Mouse (Mus musculus) heart, embryonic 14.5 days (tissue): Measurements from ENCODE around the gene N4bp1. TPM values are rescaled to one million over a fixed set of nuclear protein-coding genes. Genes with fewer than 3 reads are reported as not detected.
A peak's percentile ranks its signal among the peaks of the same experiment; 100 is the strongest.

Experiments
- ATAC-seq: fragments of 200-750 bp; cut with Nextera tagmentation; 2 replicates; pipeline ENCODE4 v1.8.0; 2017; ENCODE audit warnings: low read depth, moderate TSS enrichment; ENCODE audit not compliant: insufficient number of reproducible peaks, insufficient read depth, low FRiP score
- H3K27ac ChIP-seq, 2 experiments: fragments of 200-500 bp in 1 of 2; fragments of 300-500 bp in 1 of 2; sonication (generic) in 1 of 2; replicated peaks in 1 of 2; 2 replicates each; pipeline ENCODE4 v1.5.1; 2012 to 2014; ENCODE audit warnings: low read depth in 2 of 2, low read length in 2 of 2, control low read depth in 1 of 2, mild to moderate bottlenecking in 1 of 2, mixed read lengths in 1 of 2; ENCODE audit not compliant: control insufficient read depth in 1 of 2, insufficient read depth in 1 of 2
- H3K27me3 ChIP-seq: fragments of 300-500 bp; sonication (generic); 2 replicates; pipeline ENCODE4 v1.6.1; 2014; ENCODE audit warnings: mild to moderate bottlenecking, low read length, control low read depth; ENCODE audit not compliant: control insufficient read depth, insufficient read depth
- H3K36me3 ChIP-seq: fragments of 300-500 bp; sonication (generic); 2 replicates; pipeline ENCODE4 v1.6.1; 2014; ENCODE audit warnings: mild to moderate bottlenecking, control low read depth, low read length, mixed read lengths; ENCODE audit not compliant: control insufficient read depth, insufficient read depth
- H3K4me1 ChIP-seq, 2 experiments: fragments of 200-500 bp in 1 of 2; fragments of 300-500 bp in 1 of 2; sonication (generic) in 1 of 2; 2 replicates each; pipeline ENCODE4 v1.6.1; 2012 to 2014; ENCODE audit warnings: low read length in 2 of 2, control low read depth in 1 of 2, mixed read lengths in 1 of 2; ENCODE audit not compliant: control insufficient read depth in 2 of 2, insufficient read depth in 2 of 2
- H3K4me2 ChIP-seq: fragments of 300-500 bp; sonication (generic); 2 replicates; pipeline ENCODE4 v1.6.1; 2014; ENCODE audit warnings: mild to moderate bottlenecking, low read length
- H3K4me3 ChIP-seq, 2 experiments: fragments of 200-500 bp in 1 of 2; fragments of 300-500 bp in 1 of 2; sonication (generic) in 1 of 2; 2 replicates each; pipeline ENCODE4 v1.5.1; 2012 to 2014; ENCODE audit warnings: low read length in 2 of 2, mild to moderate bottlenecking in 2 of 2, control low read depth in 1 of 2, low read depth in 1 of 2, moderate library complexity in 1 of 2; ENCODE audit not compliant: control insufficient read depth in 1 of 2, insufficient read depth in 1 of 2
- H3K9ac ChIP-seq: fragments of 300-500 bp; sonication (generic); 2 replicates; pipeline ENCODE4 v1.6.1; 2014; ENCODE audit warnings: mild to moderate bottlenecking, low read length
- H3K9me3 ChIP-seq: fragments of 300-500 bp; sonication (generic); 2 replicates; pipeline ENCODE4 v1.6.1; 2016; ENCODE audit warnings: low read length, control low read depth; ENCODE audit not compliant: control insufficient read depth
- WGBS: fragments of 180-500 bp; shearing (Covaris S2); extraction: QIAGEN DNeasy Blood & Tissue Kit; methylation state at CpG from one replicate; pipeline ENCODE4 v1.1.7; 2014; 5-methylcytosine and 5-hydroxymethylcytosine counted together
- polyA plus RNA-seq: library from polyadenylated mRNA; unstranded; fragments of >200 nt; fragmentation: Nextera tagmentation; extraction: Ambion mirVana; gene quantifications from 2 replicates; pipeline ENCODE4 v1.2.1, GENCODE M21; 2014

N4bp1 gene
- polyA plus RNA-seq, 1 experiment from 2014 or later: 8.5 TPM

DNA sequence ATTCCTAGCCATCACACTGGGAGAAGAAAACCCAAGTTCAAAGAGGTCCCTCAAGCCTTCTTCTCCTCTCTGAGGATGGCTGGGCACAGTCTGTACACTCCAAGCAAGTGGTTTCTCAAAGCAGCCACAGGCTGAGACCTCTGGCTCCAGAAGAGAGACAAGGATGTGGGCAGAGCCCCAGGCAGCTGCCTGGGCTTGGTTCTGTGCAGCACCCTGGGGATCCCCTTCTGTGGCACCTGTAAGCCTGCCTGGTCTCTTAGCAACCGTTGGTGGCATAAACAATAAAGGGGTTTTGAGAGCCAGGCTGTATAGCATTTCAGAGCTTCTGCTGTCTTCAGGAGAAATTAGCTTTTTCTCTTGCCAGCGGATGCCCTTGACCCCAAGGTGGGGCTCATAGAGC is 87.4 kb downstream of the N4bp1 start:
- no peaks in the 10 kb centered on the region for H3K27me3 ChIP-seq
- H3K9me3 ChIP-seq: no peaks in the 10 kb centered on the region
- H3K9ac ChIP-seq: no peak overlapping the region
- ATAC-seq: no peak
- peaks cover 0 to 2% of the 10 kb centered on the region in 2 experiments; a peak in 1 of 4 replicates for H3K4me1 ChIP-seq
- no peak overlapping the region for H3K4me2 ChIP-seq
- no peak overlapping the region for H3K4me3 ChIP-seq
- 81% methylated on average over 2 of the region's 2 CpGs for WGBS
- no peaks in the 10 kb centered on the region for H3K36me3 ChIP-seq
- H3K27ac ChIP-seq: no peak overlapping the region

DNA sequence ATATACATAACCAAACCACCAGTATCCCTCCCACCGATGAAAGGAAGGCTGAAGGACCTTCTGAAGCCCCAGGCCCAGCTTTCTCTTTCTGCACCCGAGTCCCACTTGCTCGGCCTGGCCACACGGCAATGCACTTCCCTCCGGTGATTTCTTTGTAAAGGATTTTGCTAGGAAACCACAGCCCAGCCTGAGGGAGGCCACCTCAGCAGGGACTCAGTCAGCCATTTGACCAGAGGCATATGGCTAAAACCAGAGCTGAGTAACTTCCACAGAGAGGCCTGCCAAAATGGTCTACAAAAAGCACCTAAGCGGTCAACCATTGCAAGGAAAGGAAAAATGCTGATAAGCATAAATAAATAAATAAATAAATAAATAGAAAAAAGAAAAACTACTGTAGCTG is 90.3 kb downstream of the N4bp1 start:
- Histone ChIP-seq H3K27me3 (no peaks in the 10 kb centered on the region), H3K9ac (no peak overlapping the region), H3K9me3 (no peaks in the 10 kb centered on the region), H3K4me1 (0 out of 4 replicates have a peak, but pooled peaks cover 0 to 2% of the 10 kb centered on the region in 2 experiments), H3K36me3 (no peaks in the 10 kb centered on the region), H3K4me3 (no peak overlapping the region), H3K4me2 (no peak overlapping the region), H3K27ac (no peak overlapping the region)
- ATAC-seq: no peak
- 34% methylated on average over 6 of the region's 6 CpGs for WGBS

DNA sequence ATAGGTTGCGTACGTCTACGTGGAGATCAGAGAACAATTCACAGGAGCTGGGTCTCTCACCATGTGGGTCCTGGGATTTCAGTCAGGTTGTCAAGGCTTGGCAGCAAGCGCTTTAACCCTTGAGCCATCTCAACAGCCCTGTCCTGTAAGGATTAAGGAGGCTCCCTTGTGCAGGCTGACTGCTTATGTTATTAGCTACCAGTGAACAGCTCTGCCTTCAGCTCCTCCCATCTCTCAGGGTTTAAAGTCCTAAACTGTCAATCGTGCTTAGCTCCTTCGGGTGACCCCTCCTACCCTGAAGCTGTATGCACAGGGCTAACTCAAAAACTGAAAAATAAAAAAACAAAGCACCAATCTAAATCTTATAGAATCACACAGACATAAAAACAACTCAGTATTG is 93.5 kb downstream of the N4bp1 start:
- no peak for ATAC-seq
- WGBS: 76% methylated on average over 6 of the region's 6 CpGs
- peaks cover 11% of the 10 kb centered on the region in 2 experiments for H3K4me1 ChIP-seq
- no peaks in the 10 kb centered on the region for H3K36me3 ChIP-seq
- H3K9ac ChIP-seq: no peak overlapping the region
- H3K4me3 ChIP-seq: no peak overlapping the region
- no peak overlapping the region for H3K4me2 ChIP-seq
- no peaks in the 10 kb centered on the region for H3K9me3 ChIP-seq
- no peak overlapping the region for H3K27ac ChIP-seq
- H3K27me3 ChIP-seq: no peaks in the 10 kb centered on the region

DNA sequence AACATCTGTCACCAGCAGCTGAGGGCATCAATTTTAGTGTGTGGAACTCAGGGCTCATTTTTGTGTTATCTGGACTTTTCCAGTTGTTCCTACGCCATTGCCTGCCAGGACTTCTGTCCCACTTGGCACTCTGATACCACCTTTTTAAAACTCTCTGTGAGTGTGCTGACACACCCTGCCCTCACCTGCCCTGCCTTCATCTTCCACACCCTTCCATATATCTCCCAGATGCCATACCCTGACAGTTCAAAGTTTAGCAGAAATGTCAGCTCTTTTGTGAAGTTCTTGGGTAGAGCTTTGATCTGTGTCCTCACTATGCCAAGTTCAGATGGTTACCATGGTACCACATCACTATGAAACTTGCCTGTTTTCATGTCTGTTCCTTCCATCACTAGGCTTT is 95.5 kb downstream of the N4bp1 start:
- Histone ChIP-seq H3K27ac (no peak overlapping the region), H3K4me2 (no peak overlapping the region), H3K9ac (no peak overlapping the region), H3K27me3 (no peaks in the 10 kb centered on the region), H3K4me3 (no peak overlapping the region), H3K4me1 (peaks cover 11 to 12% of the 10 kb centered on the region in 2 experiments), H3K36me3 (no peaks in the 10 kb centered on the region), H3K9me3 (no peaks in the 10 kb centered on the region)
- WGBS: 50% methylated on average over 1 of the region's 1 CpGs
- no peak for ATAC-seq

DNA sequence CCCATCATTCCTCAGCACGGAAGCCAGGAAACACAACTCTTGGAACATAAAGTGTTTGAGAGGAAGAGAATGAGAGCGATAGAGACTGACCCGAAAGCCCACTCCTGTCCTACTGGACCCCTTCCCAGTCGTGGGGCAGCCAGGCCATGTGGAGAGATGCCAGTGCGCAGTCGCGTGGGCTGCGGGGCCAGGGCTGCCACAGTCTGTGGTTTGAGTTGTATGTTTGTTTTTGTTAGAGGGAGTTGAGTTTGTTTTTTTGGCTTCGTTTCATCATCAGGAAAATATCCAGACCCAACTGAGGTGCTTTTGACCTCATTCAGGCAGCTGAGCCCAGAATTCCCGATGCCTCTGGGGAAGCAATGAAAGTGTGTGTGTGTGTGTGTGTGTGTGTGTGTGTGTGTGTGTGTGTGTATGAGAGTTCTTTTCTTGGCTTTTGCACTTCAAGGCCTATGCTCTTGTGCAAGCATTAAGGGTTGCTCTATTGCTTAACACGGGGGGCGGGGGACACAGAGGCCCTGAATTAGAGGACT is 97.1 kb downstream of the N4bp1 start:
- H3K9me3 ChIP-seq: no peaks in the 10 kb centered on the region
- no peak overlapping the region for H3K9ac ChIP-seq
- H3K4me3 ChIP-seq: no peak overlapping the region
- peak overlapping the region; percentile 1; the same call in 1 of the 2 replicates for H3K4me2 ChIP-seq
- WGBS: 53% methylated on average over 12 of the region's 12 CpGs
- ATAC-seq: peak; percentile 74; the same call in 1 of the 2 replicates
- no peaks in the 10 kb centered on the region for H3K27me3 ChIP-seq
- H3K27ac ChIP-seq: peak overlapping the region; percentile 72 to 74
- H3K36me3 ChIP-seq: no peaks in the 10 kb centered on the region
- H3K4me1 ChIP-seq: peaks cover 11 to 12% of the 10 kb centered on the region in 2 experiments

DNA sequence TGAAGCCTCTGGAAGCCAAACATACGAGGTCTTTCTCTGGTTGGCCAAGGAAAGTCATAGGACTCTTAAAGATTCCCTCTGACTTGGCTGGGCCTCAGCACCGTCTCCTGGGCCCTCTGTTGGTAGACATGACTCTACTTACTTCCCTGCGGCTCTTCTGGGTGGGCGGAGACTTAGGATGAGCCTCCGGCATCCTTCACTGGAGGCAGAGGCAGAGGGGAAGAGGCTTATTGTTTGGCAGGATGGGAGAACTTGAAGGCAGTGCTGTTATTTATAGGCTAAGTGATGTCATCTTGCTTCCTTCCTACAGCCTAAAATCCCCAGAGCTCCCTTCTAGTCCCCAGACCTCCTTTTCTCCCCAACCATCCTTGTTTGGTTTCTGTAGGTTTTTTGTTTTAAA is 98.6 kb downstream of the N4bp1 start:
- Histone ChIP-seq H3K4me1 (peaks cover 11 to 12% of the 10 kb centered on the region in 2 experiments), H3K27me3 (no peaks in the 10 kb centered on the region), H3K36me3 (no peaks in the 10 kb centered on the region), H3K9ac (no peak overlapping the region), H3K9me3 (no peaks in the 10 kb centered on the region), H3K4me2 (no peak overlapping the region), H3K4me3 (no peak overlapping the region), H3K27ac (peak overlapping the region in 1 of 2 experiments; percentile 74; a peak in 2 of 4 replicates)
- no peak for ATAC-seq
- 35% methylated on average over 5 of the region's 5 CpGs for WGBS

DNA sequence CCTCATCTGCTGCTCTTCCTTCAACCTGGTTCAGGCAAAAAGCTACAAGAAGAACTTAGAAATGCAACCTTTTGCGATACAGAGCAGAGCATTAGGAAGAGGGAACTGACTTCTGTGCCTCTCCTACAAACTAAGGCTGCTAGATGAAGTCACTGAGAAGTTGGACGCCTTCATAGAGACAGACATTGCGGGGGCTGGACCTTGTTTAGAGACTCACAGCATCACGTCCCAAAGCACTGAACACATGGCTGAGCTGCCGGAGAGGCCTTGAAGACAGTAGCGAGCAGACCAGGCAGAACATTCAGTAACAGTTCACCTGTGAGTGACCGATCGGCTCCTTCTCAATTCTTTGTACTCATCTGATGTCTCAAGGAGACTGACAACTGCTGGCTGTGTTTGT is 104.0 kb downstream of the N4bp1 start:
- ATAC-seq: no peak
- no peaks in the 10 kb centered on the region for H3K9me3 ChIP-seq
- no peaks in the 10 kb centered on the region for H3K27me3 ChIP-seq
- no peak overlapping the region for H3K9ac ChIP-seq
- H3K4me3 ChIP-seq: no peak overlapping the region
- no peak overlapping the region for H3K27ac ChIP-seq
- no peaks in the 10 kb centered on the region for H3K4me1 ChIP-seq
- WGBS: 86% methylated on average over 8 of the region's 8 CpGs
- no peak overlapping the region for H3K4me2 ChIP-seq
- H3K36me3 ChIP-seq: no peaks in the 10 kb centered on the region

DNA sequence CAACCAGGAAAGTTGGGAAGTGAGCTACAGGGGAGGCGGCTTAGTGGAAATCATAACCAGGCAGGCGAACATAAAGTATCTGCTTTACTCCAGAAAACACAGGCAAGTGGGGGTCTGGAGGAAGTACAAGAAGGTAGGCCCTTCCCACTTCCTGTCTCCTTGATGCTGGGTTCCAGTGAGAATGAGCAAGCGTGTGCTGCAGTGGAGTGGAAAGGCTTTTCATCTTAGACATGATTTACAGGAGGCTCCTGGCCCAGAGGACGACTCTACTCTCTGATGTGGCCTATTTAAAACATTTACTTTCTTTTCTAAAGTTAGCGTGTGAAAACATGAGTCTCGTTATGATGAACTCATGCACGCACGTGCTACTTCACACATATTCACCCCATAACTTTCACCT is 105.9 kb downstream of the N4bp1 start:
- ATAC-seq: no peak
- H3K4me3 ChIP-seq: no peak overlapping the region
- H3K27me3 ChIP-seq: no peaks in the 10 kb centered on the region
- H3K4me2 ChIP-seq: no peak overlapping the region
- H3K27ac ChIP-seq: no peak overlapping the region
- no peak overlapping the region for H3K9ac ChIP-seq
- H3K9me3 ChIP-seq: no peaks in the 10 kb centered on the region
- no peaks in the 10 kb centered on the region for H3K36me3 ChIP-seq
- WGBS: 79% methylated on average over 8 of the region's 8 CpGs
- H3K4me1 ChIP-seq: no peaks in the 10 kb centered on the region
